Mouse (Mus musculus) spleen, adult 2 months (tissue): ENCODE measurements around the gene Med7. TPM values are rescaled to one million over a fixed set of nuclear protein-coding genes. Genes with fewer than 3 reads are reported as not detected.

Experiments used
- DNase-seq, 2 experiments: peaks; one replicate each; pipeline versions ENCODE4 v3.0.0 to v3.0.0-alpha.2; 2012 to 2021; ENCODE audit warnings: low spot score in 2 of 2, low read depth in 1 of 2
- H3K27ac ChIP-seq: fragments of 200-500 bp; 2 replicates; pipeline ENCODE4 v1.5.1; 2012; ENCODE audit warnings: low read length, inconsistent platforms; ENCODE audit not compliant: insufficient read depth
- H3K27me3 ChIP-seq: fragments of 200-500 bp; 2 replicates; pipeline ENCODE4 v1.6.1; 2012; ENCODE audit warnings: mild to moderate bottlenecking, moderate library complexity, low read length, inconsistent platforms; ENCODE audit not compliant: control insufficient read depth, insufficient read depth
- H3K36me3 ChIP-seq: fragments of 200-500 bp; 2 replicates; pipeline ENCODE4 v1.6.1; 2012; ENCODE audit warnings: mild to moderate bottlenecking, low read length, inconsistent platforms; ENCODE audit not compliant: control insufficient read depth, insufficient read depth
- H3K4me1 ChIP-seq: fragments of 200-500 bp; 2 replicates; pipeline ENCODE4 v1.6.1; 2011; ENCODE audit warnings: inconsistent platforms; ENCODE audit not compliant: control insufficient read depth, insufficient read depth, insufficient read length
- H3K4me3 ChIP-seq: fragments of 200-500 bp; 2 replicates; pipeline ENCODE4 v1.5.1; 2011; ENCODE audit warnings: mild to moderate bottlenecking, inconsistent platforms; ENCODE audit not compliant: insufficient read depth, insufficient read length; ENCODE audit errors: extremely low read depth
- CTCF ChIP-seq: fragments of 200-500 bp; IDR thresholded peaks from 2 replicates; pipeline ENCODE4 v1.5.1; 2011; ENCODE audit warnings: mild to moderate bottlenecking, inconsistent platforms; ENCODE audit not compliant: insufficient read depth, insufficient read length, insufficient replicate concordance; ENCODE audit errors: extremely low read depth
- POLR2A ChIP-seq: fragments of 200-500 bp; IDR thresholded peaks from 2 replicates; pipeline ENCODE4 v1.6.1; 2011; ENCODE audit warnings: low read depth, low read length, inconsistent platforms
- WGBS: fragments of 180-500 bp; shearing (Covaris S2); methylation state at CpG from one replicate; pipeline ENCODE4 v1.1.7; 2018; 5-methylcytosine and 5-hydroxymethylcytosine counted together
- polyA plus RNA-seq: library from polyadenylated mRNA; depleted of rRNA; stranded (reverse); fragments of >200 nt; gene quantifications from 2 replicates; pipeline ENCODE4 v1.2.3, GENCODE M21; 2012

Gene Med7
- polyA plus RNA-seq, 1 experiment = 14.7 TPM

GRCm38 (mm10) chr11:46401555-46401954 is 35.2 kb upstream of the Med7 start:
- no peak for DNase-seq
- Histone ChIP-seq H3K4me1 (peaks cover 12% of the 10 kb centered on the region; the same call in 1 of the 2 replicates), H3K27me3 (no peaks in the 10 kb centered on the region), H3K4me3 (no peak overlapping the region), H3K36me3 (no peaks in the 10 kb centered on the region), H3K27ac (no peak overlapping the region)
- 83% methylated on average over 12 of the region's 12 CpGs for WGBS
- no peak for TF ChIP-seq POLR2A
- no peak for TF ChIP-seq CTCF

GRCm38 (mm10) chr11:46404986-46405385 is 31.7 kb upstream of the Med7 start:
- Histone ChIP-seq H3K27me3 (no peaks in the 10 kb centered on the region), H3K4me3 (no peak overlapping the region), H3K4me1 (peaks cover 2% of the 10 kb centered on the region; the same call in 1 of the 2 replicates), H3K27ac (peak overlapping the region; percentile 37; the same call in 1 of the 2 replicates), H3K36me3 (no peaks in the 10 kb centered on the region)
- TF ChIP-seq CTCF = no peak
- TF ChIP-seq POLR2A = no peak
- WGBS = 83% methylated on average over 16 of the region's 16 CpGs
- no peak for DNase-seq

GRCm38 (mm10) chr11:46406721-46407120 is 30.0 kb upstream of the Med7 start:
- DNase-seq = no peak
- Histone ChIP-seq H3K4me1 (peaks cover 9% of the 10 kb centered on the region; the same call in 1 of the 2 replicates), H3K4me3 (no peak overlapping the region), H3K27ac (no peak overlapping the region), H3K36me3 (no peaks in the 10 kb centered on the region), H3K27me3 (no peaks in the 10 kb centered on the region)
- TF ChIP-seq POLR2A = no peak
- TF ChIP-seq CTCF = no peak
- 85% methylated on average over 10 of the region's 10 CpGs for WGBS

- Histone ChIP-seq H3K27ac (no peak overlapping the region), H3K4me1 (peaks cover 9% of the 10 kb centered on the region; the same call in 1 of the 2 replicates), H3K4me3 (no peak overlapping the region), H3K36me3 (no peaks in the 10 kb centered on the region), H3K27me3 (no peaks in the 10 kb centered on the region)
- DNase-seq = no peak
- 92% methylated on average over 2 of the region's 2 CpGs for WGBS
- no peak for TF ChIP-seq POLR2A
- no peak for TF ChIP-seq CTCF
Measured at GRCm38 (mm10) chr11:46410018-46410563, 26.6 kb upstream of the Med7 start.

- 88% methylated on average over 1 of the region's 1 CpGs for WGBS
- Histone ChIP-seq H3K27me3 (no peaks in the 10 kb centered on the region), H3K27ac (no peak overlapping the region), H3K36me3 (no peaks in the 10 kb centered on the region), H3K4me3 (no peak overlapping the region), H3K4me1 (no peaks in the 10 kb centered on the region; the same call in 1 of the 2 replicates)
- TF ChIP-seq CTCF = no peak
- TF ChIP-seq POLR2A = no peak
- no peak for DNase-seq
Measured at GRCm38 (mm10) chr11:46418438-46418837, 18.3 kb upstream of the Med7 start.

- no peak overlapping the region for H3K4me3 ChIP-seq
- TF ChIP-seq CTCF (no peak), POLR2A (no peak)
Measured at GRCm38 (mm10) chr11:46418860-46419259, 17.9 kb upstream of the Med7 start.

More at GRCm38 (mm10) chr11:46418860-46419259, 17.9 kb upstream of the Med7 start:
- H3K4me1 ChIP-seq = no peaks in the 10 kb centered on the region; the same call in 1 of the 2 replicates
- WGBS = 87% methylated on average over 5 of the region's 5 CpGs
- H3K27me3 ChIP-seq = no peaks in the 10 kb centered on the region
- DNase-seq = no peak
- H3K36me3 ChIP-seq = no peaks in the 10 kb centered on the region
- H3K27ac ChIP-seq = no peak overlapping the region
